Mouse (Mus musculus) lung, postnatal 0 days (tissue): ENCODE measurements around the gene Ccl7. TPM values are rescaled to one million over a fixed set of nuclear protein-coding genes. Genes with fewer than 3 reads are reported as not detected.

Experiments
- ATAC-seq: fragments of 200-750 bp; cut with Nextera tagmentation; 2 replicates; pipeline ENCODE4 v1.8.0; 2017; ENCODE audit warnings: moderate library complexity
- DNase-seq: peaks from one replicate; pipeline ENCODE4 v3.0.0-alpha.2; 2016; ENCODE audit warnings: low spot score
- H3K27ac ChIP-seq: fragments of 300-500 bp; sonication (generic); 2 replicates; pipeline ENCODE4 v1.5.1; 2014; ENCODE audit warnings: antibody characterized with exemption, mild to moderate bottlenecking, low read length, mixed read lengths
- H3K27me3 ChIP-seq: fragments of 300-500 bp; sonication (generic); replicated peaks from 2 replicates; pipeline ENCODE4 v1.6.1; 2014; ENCODE audit warnings: low read length, mixed read lengths; ENCODE audit not compliant: insufficient read depth
- H3K36me3 ChIP-seq: fragments of 300-500 bp; sonication (generic); 2 replicates; pipeline ENCODE4 v1.6.1; 2014; ENCODE audit warnings: low read length, mixed read lengths; ENCODE audit not compliant: insufficient read depth
- H3K4me1 ChIP-seq: fragments of 300-500 bp; sonication (generic); 2 replicates; pipeline ENCODE4 v1.6.1; 2014; ENCODE audit warnings: antibody characterized with exemption, low read depth, low read length, mixed read lengths; ENCODE audit not compliant: insufficient read depth
- H3K4me2 ChIP-seq: fragments of 300-500 bp; sonication (generic); replicated peaks from 2 replicates; pipeline ENCODE4 v1.6.1; 2014; ENCODE audit warnings: low read depth, mild to moderate bottlenecking, low read length, moderate library complexity, mixed read lengths
- H3K4me3 ChIP-seq: fragments of 300-500 bp; sonication (generic); 2 replicates; pipeline ENCODE4 v1.5.1; 2014; ENCODE audit warnings: low read depth, low read length
- H3K9ac ChIP-seq: fragments of 300-500 bp; sonication (generic); replicated peaks from 2 replicates; pipeline ENCODE4 v1.6.1; 2014; ENCODE audit warnings: low read depth, mild to moderate bottlenecking
- H3K9me3 ChIP-seq: fragments of 300-500 bp; sonication (generic); 2 replicates; pipeline ENCODE4 v1.6.1; 2016; ENCODE audit warnings: low read length, mixed read lengths
- CTCF ChIP-seq: IDR thresholded peaks from 2 replicates; pipeline ENCODE4 v1.5.1; 2016; ENCODE audit warnings: antibody characterized with exemption, mild to moderate bottlenecking
- EP300 ChIP-seq: IDR thresholded peaks from 2 replicates; pipeline ENCODE4 v1.6.1; 2016; ENCODE audit warnings: antibody characterized with exemption, mild to moderate bottlenecking, control low read depth
- WGBS: fragments of 180-500 bp; shearing (Covaris S2); extraction: QIAGEN DNeasy Blood & Tissue Kit; methylation state at CpG from one replicate; pipeline ENCODE4 v1.1.7; 2014; 5-methylcytosine and 5-hydroxymethylcytosine counted together
- polyA plus RNA-seq: library from polyadenylated mRNA; unstranded; fragments of >200 nt; fragmentation: Nextera tagmentation; extraction: Ambion mirVana; gene quantifications from 2 replicates; pipeline ENCODE4 v1.2.1, GENCODE M21; 2015

The Ccl7 gene
- polyA plus RNA-seq, 1 experiment from 2014 or later = 3.4 TPM

DNA sequence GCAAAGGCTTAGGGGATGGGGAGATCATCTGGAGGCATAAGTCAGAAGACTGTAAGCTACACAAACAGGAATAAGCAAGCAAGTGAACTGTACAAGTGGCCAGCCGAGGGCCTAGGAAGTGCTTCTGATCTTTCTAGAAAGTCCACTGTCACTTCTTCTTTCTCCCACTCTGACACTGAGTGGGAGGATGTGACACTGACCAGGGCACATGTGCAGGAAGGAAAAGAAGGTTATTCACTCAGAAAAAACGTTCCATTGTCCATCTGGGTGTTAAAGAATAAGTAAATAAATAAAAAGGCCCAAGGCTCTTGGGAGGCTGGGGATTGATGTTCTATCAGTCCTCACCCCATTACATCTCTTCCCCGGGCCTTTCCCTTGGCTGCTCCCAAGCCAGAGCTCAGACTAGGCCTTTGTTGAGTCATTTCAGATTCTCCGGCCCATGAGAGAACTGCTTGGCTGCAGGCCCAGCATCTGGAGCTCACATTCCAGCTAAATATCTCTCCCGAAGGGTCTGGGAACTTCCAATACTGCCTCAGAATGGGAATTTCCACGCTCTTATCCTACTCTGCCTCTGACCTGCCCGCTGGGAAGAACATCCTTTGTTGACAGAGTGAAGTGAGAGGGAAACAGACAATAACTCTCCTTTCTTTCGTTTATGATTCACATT is 12.7 kb upstream of the Ccl7 start:
- ATAC-seq (peak; percentile 77), DNase-seq (peak; percentile 89)
- no peaks in the 10 kb centered on the region for H3K36me3 ChIP-seq
- no peak overlapping the region for H3K4me2 ChIP-seq
- no peaks in the 10 kb centered on the region for H3K4me1 ChIP-seq
- H3K9ac ChIP-seq = no peak overlapping the region
- no peaks in the 10 kb centered on the region for H3K9me3 ChIP-seq
- no peaks in the 10 kb centered on the region for H3K27me3 ChIP-seq
- 0 out of 2 replicates have a peak overlapping the region, but pooled peaks have one; percentile 6 for H3K27ac ChIP-seq
- TF ChIP-seq EP300 (0 out of 2 replicates have a peak, but pooled peaks have one; percentile 25), CTCF (no peak)
- 17% methylated on average over 8 of the region's 8 CpGs for WGBS
- no peak overlapping the region for H3K4me3 ChIP-seq

DNA sequence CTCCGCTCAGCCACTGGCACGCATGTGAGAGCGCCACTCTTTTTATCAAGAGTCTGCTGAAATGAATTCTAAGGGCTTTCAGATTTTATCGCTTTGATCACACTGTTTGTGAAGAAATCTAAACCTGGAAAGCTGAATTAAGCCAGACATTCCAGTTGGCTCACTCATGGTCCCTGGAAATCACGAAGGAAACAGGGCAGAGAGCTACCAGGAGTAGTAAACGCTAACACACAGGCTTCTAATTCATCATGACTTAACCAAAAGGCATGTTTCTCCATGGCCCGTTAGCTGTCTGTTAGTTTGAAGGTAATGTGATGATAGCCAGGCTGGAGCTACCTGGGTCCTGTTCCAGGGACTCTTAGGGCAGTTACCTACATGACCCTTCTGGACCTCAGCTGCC is 11.1 kb upstream of the Ccl7 start:
- Histone ChIP-seq H3K4me1 (no peaks in the 10 kb centered on the region), H3K27ac (no peak overlapping the region), H3K4me2 (no peak overlapping the region), H3K4me3 (no peak overlapping the region), H3K36me3 (no peaks in the 10 kb centered on the region), H3K27me3 (no peaks in the 10 kb centered on the region), H3K9me3 (no peaks in the 10 kb centered on the region), H3K9ac (no peak overlapping the region)
- ATAC-seq (no peak), DNase-seq (no peak)
- WGBS = 75% methylated on average over 7 of the region's 7 CpGs
- TF ChIP-seq CTCF = no peak
- no peak for TF ChIP-seq EP300

DNA sequence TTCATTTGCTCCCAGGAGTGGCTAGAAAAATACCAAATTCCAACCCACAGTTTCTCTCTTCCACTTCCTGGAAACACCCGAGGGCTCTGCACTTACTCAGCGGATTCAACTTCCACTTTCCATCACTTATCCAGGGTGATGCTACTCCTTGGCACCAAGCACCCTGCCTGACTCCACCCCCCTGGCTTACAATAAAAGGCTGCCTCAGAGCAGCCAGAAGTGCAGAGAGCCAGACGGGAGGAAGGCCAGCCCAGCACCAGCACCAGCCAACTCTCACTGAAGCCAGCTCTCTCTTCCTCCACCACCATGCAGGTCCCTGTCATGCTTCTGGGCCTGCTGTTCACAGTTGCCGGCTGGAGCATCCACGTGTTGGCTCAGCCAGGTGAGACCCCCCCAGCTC is 10.2 kb upstream of the Ccl7 start, which contains the start of gene Ccl2:
TSS of gene Ccl2 (plus strand) at position 216 of the 400 bp plus-strand sequence.
- 17% methylated on average over 5 of the region's 5 CpGs for WGBS
- Histone ChIP-seq H3K36me3 (no peaks in the 10 kb centered on the region), H3K9ac (no peak within 1 kb of the TSS), H3K4me3 (no peak within 1 kb of the TSS), H3K4me1 (no peaks in the 10 kb centered on the region), H3K27me3 (no peaks in the 10 kb centered on the region), H3K9me3 (no peaks in the 10 kb centered on the region), H3K4me2 (no peak within 1 kb of the TSS), H3K27ac (no peak within 1 kb of the TSS)
- ATAC-seq = peak; percentile 64
- TF ChIP-seq CTCF (no peak), EP300 (no peak)
- peak; percentile 68 for DNase-seq

DNA sequence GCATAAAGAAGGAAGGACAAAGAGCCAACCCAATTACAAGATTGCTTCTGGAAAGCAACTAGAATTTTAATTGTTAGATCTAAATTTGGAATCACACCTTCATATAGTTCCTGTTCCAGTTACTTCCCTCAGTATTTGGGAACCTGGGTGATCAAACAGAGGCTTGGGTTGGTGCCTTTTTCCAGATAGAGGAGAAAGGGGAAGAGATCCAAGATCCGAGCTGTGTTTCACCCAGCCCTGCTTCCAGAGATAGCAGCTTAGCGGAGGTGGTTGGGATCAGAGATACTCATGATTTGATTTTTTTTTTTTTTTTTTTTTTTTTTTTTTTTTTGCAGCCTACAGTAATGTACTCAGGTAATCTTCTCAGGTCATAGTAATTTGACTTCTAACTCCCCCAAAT is 9.7 kb upstream of the Ccl7 start:
- Histone ChIP-seq H3K9ac (no peak overlapping the region), H3K4me1 (no peaks in the 10 kb centered on the region), H3K4me2 (no peak overlapping the region), H3K9me3 (no peaks in the 10 kb centered on the region), H3K4me3 (no peak overlapping the region), H3K36me3 (no peaks in the 10 kb centered on the region), H3K27me3 (no peaks in the 10 kb centered on the region), H3K27ac (no peak overlapping the region)
- DNase-seq = no peak
- 81% methylated on average over 2 of the region's 2 CpGs for WGBS
- TF ChIP-seq CTCF (no peak), EP300 (no peak)
- ATAC-seq = no peak

DNA sequence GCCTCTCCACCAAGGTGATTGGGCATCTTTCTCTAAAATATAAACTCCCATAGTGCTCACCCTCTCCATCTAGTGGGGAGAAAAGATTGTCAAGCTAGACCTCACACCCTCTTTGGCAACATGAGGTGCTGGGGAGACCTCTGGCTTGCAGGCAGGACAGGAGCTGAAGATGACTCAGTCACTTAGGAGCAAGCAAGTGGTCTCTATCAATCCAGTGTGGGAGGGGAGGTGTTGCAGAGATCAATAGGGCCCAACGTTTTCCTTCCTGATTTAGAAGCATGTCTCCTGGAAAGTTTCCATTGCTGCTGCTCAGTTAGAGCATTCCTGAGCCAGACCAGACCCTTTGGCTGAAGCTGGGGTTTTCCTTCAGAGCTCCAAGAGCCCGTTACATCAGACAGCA is 7.0 kb upstream of the Ccl7 start, which contains the start of gene Gm17268:
TSS of gene Gm17268 (minus strand) at position 28 of the 400 bp plus-strand sequence.
- H3K9ac ChIP-seq = no peak within 1 kb of the TSS
- 7% methylated on average over 2 of the region's 2 CpGs for WGBS
- H3K27ac ChIP-seq = no peak within 1 kb of the TSS
- H3K27me3 ChIP-seq = no peaks in the 10 kb centered on the region
- no peaks in the 10 kb centered on the region for H3K36me3 ChIP-seq
- TF ChIP-seq CTCF (peak; percentile 58), EP300 (no peak)
- H3K4me3 ChIP-seq = no peak within 1 kb of the TSS
- ATAC-seq (peak; percentile 64), DNase-seq (peak; percentile 70)
- no peak within 1 kb of the TSS for H3K4me2 ChIP-seq
- no peaks in the 10 kb centered on the region for H3K4me1 ChIP-seq
- H3K9me3 ChIP-seq = no peaks in the 10 kb centered on the region

DNA sequence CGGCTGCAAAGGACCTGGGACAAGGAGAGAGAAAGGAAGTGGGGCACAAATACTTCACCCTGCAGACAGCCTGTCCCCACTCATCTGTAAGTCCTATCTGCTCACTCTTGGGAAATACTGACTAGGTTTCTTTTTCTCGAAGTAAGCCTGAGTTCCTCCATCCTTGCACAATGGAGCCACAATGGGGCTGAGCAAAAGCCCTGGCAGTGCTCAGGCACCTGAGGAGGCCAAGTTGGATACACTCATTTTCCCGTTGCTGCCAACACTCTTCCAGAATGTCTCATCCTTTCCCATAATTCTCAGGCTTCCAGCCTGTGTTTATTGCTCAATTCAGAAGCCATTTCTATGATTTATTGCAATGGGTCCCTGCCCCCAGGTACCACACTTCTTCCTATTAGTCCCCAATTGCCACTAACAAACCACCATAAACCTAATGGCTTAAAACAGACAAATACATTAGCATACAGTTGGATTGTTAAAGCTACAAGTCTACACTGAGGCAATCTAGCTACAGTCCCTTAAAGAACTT is 6.3 kb upstream of the Ccl7 start:
- no peak overlapping the region for H3K9ac ChIP-seq
- no peak overlapping the region for H3K4me3 ChIP-seq
- H3K36me3 ChIP-seq = no peaks in the 10 kb centered on the region
- no peaks in the 10 kb centered on the region for H3K4me1 ChIP-seq
- H3K9me3 ChIP-seq = no peaks in the 10 kb centered on the region
- no peaks in the 10 kb centered on the region for H3K27me3 ChIP-seq
- DNase-seq (peak; percentile 32), ATAC-seq (no peak)
- no peak overlapping the region for H3K27ac ChIP-seq
- WGBS = 39% methylated on average over 3 of the region's 3 CpGs
- H3K4me2 ChIP-seq = no peak overlapping the region
- TF ChIP-seq EP300 (no peak), CTCF (no peak)
